Mouse (Mus musculus) kidney, adult 2 months (tissue): ENCODE data around the gene Macrod2.

Source experiments
- CTCF ChIP-seq: fragments of 200-500 bp; conservative IDR thresholded peaks from 2 replicates; pipeline ENCODE4 v1.5.1; 2011; ENCODE audit warnings: low read depth, mild to moderate bottlenecking, control low read depth, low read length, moderate library complexity, mixed read lengths; ENCODE audit not compliant: insufficient read depth, insufficient read length
- POLR2A ChIP-seq: fragments of 200-500 bp; IDR thresholded peaks from one replicate; pipeline ENCODE4 v1.6.1; 2011; ENCODE audit warnings: low read depth, low read length, control low read depth

DNA sequence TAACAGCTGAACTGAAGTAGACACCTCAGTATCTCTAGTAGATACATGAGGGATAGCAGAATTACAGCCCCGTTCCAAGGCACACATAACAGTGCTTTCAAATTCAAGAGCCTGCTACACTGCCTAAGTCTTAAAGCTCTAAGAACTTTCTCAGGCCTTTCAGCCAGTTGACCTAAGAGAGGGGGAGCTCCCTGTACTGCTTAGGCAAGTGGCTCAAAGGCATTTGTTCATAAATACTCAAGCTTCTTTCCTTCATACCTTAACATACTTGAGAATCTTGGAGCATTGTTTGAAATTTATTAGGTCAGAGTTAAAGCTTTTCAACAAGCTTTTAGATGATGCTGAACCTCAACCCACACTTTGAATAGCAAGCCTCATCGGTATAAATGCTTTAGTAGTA, 363.8 kb downstream of the Macrod2 start:
- TF ChIP-seq POLR2A (no peak), CTCF (no peak)
